Mouse (Mus musculus) cortical plate, adult 2 months (tissue): Measurements from ENCODE around the gene Ube2j2.

Experiments used
- CTCF ChIP-seq: fragments of 200-500 bp; IDR thresholded peaks from 2 replicates; pipeline ENCODE4 v1.5.1; 2011; ENCODE audit warnings: mild to moderate bottlenecking, control low read depth, low read length; ENCODE audit not compliant: insufficient read depth; ENCODE audit errors: extremely low read depth
- POLR2A ChIP-seq: fragments of 200-500 bp; IDR thresholded peaks from 2 replicates; pipeline ENCODE4 v1.6.1; 2011; ENCODE audit warnings: mild to moderate bottlenecking, low read length, control low read depth; ENCODE audit not compliant: insufficient read depth; ENCODE audit errors: extremely low read depth

DNA sequence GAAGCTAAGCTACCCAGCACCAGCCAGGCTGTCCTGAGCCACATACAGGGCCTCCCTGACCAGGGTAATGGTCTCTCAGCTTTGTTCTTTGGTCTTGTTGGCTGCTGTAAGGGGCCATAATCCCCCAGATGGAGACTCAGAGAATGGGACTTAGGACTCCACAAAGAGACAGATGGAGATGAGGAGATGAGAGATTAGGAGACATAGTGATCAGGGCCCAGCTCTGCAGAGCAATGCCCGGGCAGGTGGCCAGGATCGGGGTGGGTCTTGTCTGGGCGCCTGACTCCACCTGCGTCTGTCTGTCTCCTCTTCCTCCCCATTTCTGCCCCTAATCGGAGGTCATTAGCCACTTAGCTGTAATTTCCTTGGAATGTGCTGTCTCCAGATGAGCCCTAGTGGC is 26.7 kb downstream of the Ube2j2 start:
- no peak for TF ChIP-seq CTCF
- no peak for TF ChIP-seq POLR2A
